8 mouse cellular contexts compared by ENCODE assay signal in the genomic region with DNA sequence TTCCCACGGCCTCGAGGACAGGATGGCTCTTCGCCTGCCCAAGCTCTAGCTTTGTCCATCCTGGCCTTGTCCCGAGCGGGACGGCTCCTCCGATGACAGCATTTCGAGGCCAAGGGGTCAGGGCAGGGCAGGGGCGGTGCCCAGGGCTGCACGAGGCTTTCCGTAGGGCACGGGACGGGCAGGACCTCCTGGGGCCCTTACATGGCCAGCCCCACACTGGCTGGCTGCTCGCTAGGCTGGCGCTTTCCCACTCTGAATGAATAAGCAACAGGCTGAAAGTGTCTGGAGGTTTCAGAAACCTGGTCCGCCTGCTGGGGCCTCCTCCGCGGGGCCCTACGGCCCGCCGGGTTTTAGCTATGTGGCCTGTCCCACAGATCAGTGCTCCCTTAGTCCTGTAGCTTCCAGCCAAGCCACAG. TPM values are rescaled to one million over a fixed set of nuclear protein-coding genes. Genes with fewer than 3 reads are reported as not detected.
A peak's percentile ranks its signal among the peaks of the same experiment; 100 is the strongest.
DNase-seq lines count a peak whose midpoint lies in the region; ATAC-seq lines count a peak whose summit lies in the region.

A gene (minus strand): TSS at position 243 of the 416 bp plus-strand sequence.

- H3K36me3 ChIP-seq in embryonic facial prominence, embryonic 12.5 days = no peaks in the 10 kb centered on the region
- no peaks in the 10 kb centered on the region for H3K36me3 ChIP-seq in heart, embryonic 11.5 days (ENCODE audit: control insufficient read depth, insufficient read depth, low read length)
- no peaks in the 10 kb centered on the region for H3K36me3 ChIP-seq in lung, embryonic 16.5 days (ENCODE audit: control insufficient read depth, insufficient read depth, low read length)
- H3K36me3 ChIP-seq in stomach, embryonic 14.5 days (ENCODE audit: control insufficient read depth, insufficient read depth, low read length) = no peaks in the 10 kb centered on the region

- ATAC-seq in embryonic facial prominence, embryonic 12.5 days (ENCODE audit: insufficient number of reproducible peaks, insufficient read depth, low FRiP score, low TSS enrichment) = 0 out of 2 replicates have a peak, but pooled peaks have one; percentile 36
- peak; percentile 40 for ATAC-seq in heart, embryonic 11.5 days (replicated peaks; ENCODE audit: insufficient number of reproducible peaks, low FRiP score, low TSS enrichment)
- ATAC-seq in lung, embryonic 16.5 days (ENCODE audit: low read depth) = peak; percentile 51
- peak; percentile 42 for ATAC-seq in stomach, embryonic 14.5 days (ENCODE audit: insufficient number of reproducible peaks, insufficient read depth, low FRiP score, low read depth)

- peak; percentile 66 for DNase-seq in ovary, postnatal 36 days (ENCODE audit: low spot score)
- no peak for DNase-seq in ovary, postnatal 10 days (ENCODE audit: low spot score)
- DNase-seq in kidney, adult 9 months = peak; percentile 58
- no peak for DNase-seq in spleen, adult 12 weeks (ENCODE audit: low spot score)

- H3K4me1 ChIP-seq in embryonic facial prominence, embryonic 12.5 days = peaks cover 72% of the 10 kb centered on the region
- H3K4me1 ChIP-seq in heart, embryonic 11.5 days (ENCODE audit: control insufficient read depth, insufficient read depth, low read length) = peaks cover 47% of the 10 kb centered on the region
- H3K4me1 ChIP-seq in lung, embryonic 16.5 days (replicated peaks; ENCODE audit: control insufficient read depth, insufficient read depth, low read length) = peaks cover 56% of the 10 kb centered on the region
- H3K4me1 ChIP-seq in stomach, embryonic 14.5 days (ENCODE audit: control insufficient read depth, insufficient read depth, low read length) = peaks cover 62% of the 10 kb centered on the region

- under 1% methylated on average over 21 of the region's 21 CpGs for WGBS in embryonic facial prominence, embryonic 12.5 days
- WGBS in heart, embryonic 11.5 days (ENCODE audit: insufficient replicate concordance) = 3% methylated on average over 21 of the region's 21 CpGs
- WGBS in lung, embryonic 16.5 days = 2% methylated on average over 21 of the region's 21 CpGs
- WGBS in stomach, embryonic 14.5 days = 2% methylated on average over 21 of the region's 21 CpGs

- no peaks in the 10 kb centered on the region for H3K9me3 ChIP-seq in embryonic facial prominence, embryonic 12.5 days
- H3K9me3 ChIP-seq in heart, embryonic 11.5 days (replicated peaks; ENCODE audit: control insufficient read depth, low read length) = no peaks in the 10 kb centered on the region
- no peaks in the 10 kb centered on the region for H3K9me3 ChIP-seq in lung, embryonic 16.5 days (ENCODE audit: control insufficient read depth, low read length)
- no peaks in the 10 kb centered on the region for H3K9me3 ChIP-seq in stomach, embryonic 14.5 days (ENCODE audit: control insufficient read depth, low read depth, low read length)

- H3K4me3 ChIP-seq in embryonic facial prominence, embryonic 12.5 days = peak within 1 kb of the TSS; percentile 53
- H3K4me3 ChIP-seq in heart, embryonic 11.5 days (ENCODE audit: low read depth, low read length) = peak within 1 kb of the TSS; percentile 55
- peak within 1 kb of the TSS; percentile 59 for H3K4me3 ChIP-seq in lung, embryonic 16.5 days (ENCODE audit: low read length)
- H3K4me3 ChIP-seq in stomach, embryonic 14.5 days (ENCODE audit: low read depth, low read length) = peak within 1 kb of the TSS; percentile 50

- peak within 1 kb of the TSS; percentile 83 for H3K27ac ChIP-seq in embryonic facial prominence, embryonic 12.5 days
- peak within 1 kb of the TSS; percentile 74 for H3K27ac ChIP-seq in heart, embryonic 11.5 days (ENCODE audit: low read depth, low read length)
- peak within 1 kb of the TSS; percentile 81 for H3K27ac ChIP-seq in lung, embryonic 16.5 days (ENCODE audit: low read length)
- peak within 1 kb of the TSS; percentile 82 for H3K27ac ChIP-seq in stomach, embryonic 14.5 days (ENCODE audit: low read length)

- H3K4me2 ChIP-seq in embryonic facial prominence, embryonic 12.5 days (replicated peaks) = peak within 1 kb of the TSS; percentile 88
- H3K4me2 ChIP-seq in heart, embryonic 11.5 days = peak within 1 kb of the TSS; percentile 67
- peak within 1 kb of the TSS; percentile 83 for H3K4me2 ChIP-seq in lung, embryonic 16.5 days (ENCODE audit: low read depth, low read length)
- H3K4me2 ChIP-seq in stomach, embryonic 14.5 days (replicated peaks; ENCODE audit: low read depth, low read length) = peak within 1 kb of the TSS; percentile 86

- peaks cover 11% of the 10 kb centered on the region for H3K27me3 ChIP-seq in embryonic facial prominence, embryonic 12.5 days
- peaks cover 6% of the 10 kb centered on the region; the same call in 1 of the 2 replicates for H3K27me3 ChIP-seq in heart, embryonic 11.5 days (ENCODE audit: control insufficient read depth, insufficient read depth, low read length)
- H3K27me3 ChIP-seq in lung, embryonic 16.5 days (ENCODE audit: control insufficient read depth, insufficient read depth, low read depth, low read length) = no peaks in the 10 kb centered on the region; the same call in none of the 2 replicates
- H3K27me3 ChIP-seq in stomach, embryonic 14.5 days (ENCODE audit: control insufficient read depth, insufficient read depth, low read length) = no peaks in the 10 kb centered on the region

- peak within 1 kb of the TSS; percentile 52 for H3K9ac ChIP-seq in embryonic facial prominence, embryonic 12.5 days
- peak within 1 kb of the TSS; percentile 62 for H3K9ac ChIP-seq in heart, embryonic 11.5 days (ENCODE audit: low read depth, low read length)
- peak within 1 kb of the TSS; percentile 73 for H3K9ac ChIP-seq in lung, embryonic 16.5 days (ENCODE audit: low read length)
- H3K9ac ChIP-seq in stomach, embryonic 14.5 days (replicated peaks; ENCODE audit: low read depth, low read length) = peak within 1 kb of the TSS; percentile 57

RNA-seq across cellular contexts. Expression of the gene that starts here (rescaled TPM):
- polyA plus RNA-seq in embryonic facial prominence, embryonic 12.5 days (2016; fragmentation: Nextera tagmentation; extraction: Ambion mirVana) = 27.5 and 29.3 TPM in 2 replicates
- polyA plus RNA-seq in heart, embryonic 11.5 days (2014; fragmentation: Nextera tagmentation; extraction: Ambion mirVana) = 36.8 and 37.8 TPM in 2 replicates
- 38.6 and 42.4 TPM in 2 replicates for polyA plus RNA-seq in lung, embryonic 16.5 days (2015; fragmentation: Nextera tagmentation; extraction: Ambion mirVana)
- polyA plus RNA-seq in stomach, embryonic 14.5 days (2014; fragmentation: Nextera tagmentation; extraction: Ambion mirVana) = 32.2 and 38.5 TPM in 2 replicates

Comparison
In these comparisons a context has a peak if more than half of its experiments do, and no peak if none do; other contexts are left out.
1. DNase-seq: peak in ovary, postnatal 36 days (single experiment) and kidney, adult 9 months (single experiment); none in ovary, postnatal 10 days (single experiment) and spleen, adult 12 weeks (single experiment).
2. Peak in every context shown above with its lines, with median percentiles within 50 percentile points of each other: ATAC-seq, H3K27ac ChIP-seq, H3K4me2 ChIP-seq, H3K4me3 ChIP-seq and H3K9ac ChIP-seq.